Mouse (Mus musculus): ENCODE data around the gene Dyrk3.

DNA sequence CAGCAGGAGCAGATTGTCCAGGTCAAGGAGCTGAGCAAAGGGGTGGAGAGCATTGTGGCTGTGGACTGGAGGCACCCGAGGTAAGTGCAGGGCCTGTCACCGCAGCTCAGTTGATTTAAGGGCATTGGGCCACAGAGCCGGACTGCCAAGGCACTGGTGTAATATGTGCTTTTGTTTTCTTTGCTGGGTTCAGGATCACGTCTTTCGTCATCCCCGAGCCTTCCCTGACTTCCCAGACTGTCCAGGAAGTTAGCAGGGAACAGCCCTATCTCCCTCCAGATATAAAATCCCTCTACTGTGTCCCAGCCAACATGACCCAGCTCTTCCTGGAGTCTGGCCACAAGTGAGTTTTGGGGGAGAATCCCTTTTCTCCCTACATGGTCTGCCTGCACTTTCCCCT, 26.3 kb upstream of the Dyrk3 start:
- TF ChIP-seq POLR2A (IDR thresholded peaks at IDR 0.05; ENCODE audit: low read depth, low read length), result no peak
- no peak for TF ChIP-seq CTCF (IDR thresholded peaks at IDR 0.05; ENCODE audit: extremely low read depth, insufficient read depth, insufficient read length, insufficient replicate concordance)

Measured in spleen, adult 2 months (tissue).